Mouse (Mus musculus) limb, embryonic 11.5 days (tissue): Measurements from ENCODE around the gene Fbxl14. TPM values are rescaled to one million over a fixed set of nuclear protein-coding genes. Genes with fewer than 3 reads are reported as not detected.
A peak's percentile ranks its signal among the peaks of the same experiment; 100 is the strongest.

ENCODE experiments used
- ATAC-seq: fragments of 200-750 bp; cut with Nextera tagmentation; 2 replicates; pipeline ENCODE4 v1.8.0; 2017; ENCODE audit warnings: low read depth; ENCODE audit not compliant: insufficient number of reproducible peaks, low FRiP score, low TSS enrichment
- DNase-seq: peaks from one replicate; pipeline ENCODE4 v3.0.0-alpha.2; 2015; ENCODE audit warnings: low spot score
- H3K27ac ChIP-seq: fragments of 300-500 bp; sonication (generic); replicated peaks from 2 replicates; pipeline ENCODE4 v1.5.1; 2014; ENCODE audit warnings: low read depth, mild to moderate bottlenecking, low read length
- H3K27me3 ChIP-seq: fragments of 300-500 bp; sonication (generic); 2 replicates; pipeline ENCODE4 v1.6.1; 2014; ENCODE audit warnings: mild to moderate bottlenecking, low read length, mixed read lengths; ENCODE audit not compliant: control insufficient read depth, insufficient read depth
- H3K36me3 ChIP-seq: fragments of 300-500 bp; sonication (generic); 2 replicates; pipeline ENCODE4 v1.6.1; 2014; ENCODE audit warnings: mild to moderate bottlenecking, low read length, moderate library complexity, mixed read lengths; ENCODE audit not compliant: control insufficient read depth, insufficient read depth
- H3K4me1 ChIP-seq: fragments of 300-500 bp; sonication (generic); 2 replicates; pipeline ENCODE4 v1.6.1; 2014; ENCODE audit warnings: low read length, mixed read lengths; ENCODE audit not compliant: control insufficient read depth, insufficient read depth
- H3K4me2 ChIP-seq: fragments of 300-500 bp; sonication (generic); 2 replicates; pipeline ENCODE4 v1.6.1; 2014; ENCODE audit warnings: low read depth, mild to moderate bottlenecking, moderate library complexity; ENCODE audit not compliant: severe bottlenecking
- H3K4me3 ChIP-seq: fragments of 300-500 bp; sonication (generic); 2 replicates; pipeline ENCODE4 v1.5.1; 2014; ENCODE audit warnings: low read depth, low read length
- H3K9ac ChIP-seq: fragments of 300-500 bp; sonication (generic); 2 replicates; pipeline ENCODE4 v1.6.1; 2014; ENCODE audit warnings: mild to moderate bottlenecking, low read length
- H3K9me3 ChIP-seq: fragments of 300-500 bp; sonication (generic); 2 replicates; pipeline ENCODE4 v1.6.1; 2016; ENCODE audit warnings: low read length; ENCODE audit not compliant: control insufficient read depth
- WGBS: fragments of 180-500 bp; shearing (Covaris S2); extraction: QIAGEN DNeasy Blood & Tissue Kit; methylation state at CpG from one replicate; pipeline ENCODE4 v1.1.7; 2014; 5-methylcytosine and 5-hydroxymethylcytosine counted together
- polyA plus RNA-seq: library from polyadenylated mRNA; unstranded; fragments of >200 nt; fragmentation: Nextera tagmentation; extraction: Ambion mirVana; gene quantifications from 2 replicates; pipeline ENCODE4 v1.2.1, GENCODE M21; 2014

The Fbxl14 gene
- polyA plus RNA-seq, 1 experiment from 2014 or later, result 6.7 TPM

DNA sequence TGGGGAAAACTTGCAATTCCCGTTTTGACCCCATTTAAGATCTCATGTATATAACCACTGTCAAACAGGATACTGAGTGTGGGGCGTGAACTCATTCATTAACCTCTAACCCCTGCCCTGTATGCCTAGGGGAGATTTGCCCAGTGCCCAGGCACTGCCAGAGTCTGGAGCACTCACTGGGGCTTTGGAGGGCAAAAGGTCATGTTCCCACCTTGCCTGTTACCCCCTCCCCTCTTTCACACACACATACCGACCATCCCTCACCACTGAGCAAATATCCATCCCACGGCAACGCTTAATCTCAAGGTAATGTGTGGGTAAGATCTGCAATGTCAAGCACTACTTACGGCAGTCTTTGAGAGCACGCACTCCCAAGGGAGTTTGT, 13.2 kb downstream of the Fbxl14 start:
- DNase-seq (no peak), ATAC-seq (no peak)
- H3K27ac ChIP-seq, result no peak overlapping the region
- no peak overlapping the region for H3K9ac ChIP-seq
- whole genome bisulfite sequencing, result 26% methylated on average over 7 of the region's 7 CpGs
- no peaks in the 10 kb centered on the region for H3K9me3 ChIP-seq
- no peak overlapping the region for H3K4me2 ChIP-seq
- no peaks in the 10 kb centered on the region for H3K27me3 ChIP-seq
- no peak overlapping the region for H3K4me3 ChIP-seq
- no peaks in the 10 kb centered on the region for H3K4me1 ChIP-seq
- H3K36me3 ChIP-seq, result no peaks in the 10 kb centered on the region

DNA sequence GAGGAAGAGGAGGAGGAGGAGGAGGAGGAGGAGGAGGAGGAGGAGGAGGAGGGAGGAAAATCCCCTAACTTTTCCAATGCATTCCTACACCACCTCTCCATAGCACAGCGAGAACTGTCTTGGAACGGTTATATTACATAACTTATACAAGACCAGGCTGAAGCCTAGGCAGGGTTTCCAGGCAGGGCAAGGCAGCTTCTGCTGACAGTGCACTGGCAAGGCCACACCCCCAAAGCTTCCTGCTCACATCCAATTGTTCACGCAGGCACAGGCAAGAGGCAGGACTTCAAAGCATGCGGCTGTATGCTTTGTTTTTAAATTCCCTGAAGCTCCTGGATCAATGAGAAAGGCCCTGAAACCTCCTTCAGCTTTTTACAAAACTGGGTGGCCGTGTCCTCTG, 19.8 kb downstream of the Fbxl14 start:
- H3K4me2 ChIP-seq, result no peak overlapping the region
- DNase-seq (no peak), ATAC-seq (no peak)
- no peak overlapping the region for H3K4me3 ChIP-seq
- no peaks in the 10 kb centered on the region for H3K27me3 ChIP-seq
- H3K27ac ChIP-seq, result no peak overlapping the region
- 24% methylated on average over 5 of the region's 5 CpGs for WGBS
- H3K9ac ChIP-seq, result no peak overlapping the region
- H3K36me3 ChIP-seq, result no peaks in the 10 kb centered on the region
- H3K9me3 ChIP-seq, result no peaks in the 10 kb centered on the region
- H3K4me1 ChIP-seq, result peaks cover 4% of the 10 kb centered on the region; the same call in 1 of the 2 replicates

DNA sequence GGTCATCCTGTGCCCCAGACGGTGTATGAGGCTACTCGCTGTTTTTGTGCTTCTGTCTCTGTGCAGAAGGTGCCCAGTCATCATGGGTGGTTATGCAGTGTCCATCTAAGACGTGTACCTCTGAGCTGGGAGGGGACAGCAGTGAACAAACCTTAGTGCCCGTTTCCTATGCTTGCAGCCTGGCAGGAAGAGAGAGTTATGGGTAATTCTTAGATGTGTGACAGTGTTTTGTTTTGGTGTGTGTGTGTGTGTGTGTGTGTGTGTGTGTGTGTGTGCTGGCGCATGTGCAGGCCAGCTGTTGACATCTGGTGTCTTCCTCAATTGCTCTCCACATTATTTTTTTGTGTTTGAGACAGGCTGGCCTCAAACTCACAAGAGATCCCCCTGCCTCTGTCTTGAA, 20.6 kb downstream of the Fbxl14 start:
- Histone ChIP-seq H3K4me3 (no peak overlapping the region), H3K4me1 (peaks cover 4% of the 10 kb centered on the region; the same call in 1 of the 2 replicates), H3K4me2 (no peak overlapping the region), H3K27me3 (no peaks in the 10 kb centered on the region), H3K9ac (no peak overlapping the region), H3K27ac (no peak overlapping the region), H3K36me3 (no peaks in the 10 kb centered on the region), H3K9me3 (no peaks in the 10 kb centered on the region)
- DNase-seq (no peak), ATAC-seq (no peak)
- WGBS, result 60% methylated on average over 5 of the region's 5 CpGs

DNA sequence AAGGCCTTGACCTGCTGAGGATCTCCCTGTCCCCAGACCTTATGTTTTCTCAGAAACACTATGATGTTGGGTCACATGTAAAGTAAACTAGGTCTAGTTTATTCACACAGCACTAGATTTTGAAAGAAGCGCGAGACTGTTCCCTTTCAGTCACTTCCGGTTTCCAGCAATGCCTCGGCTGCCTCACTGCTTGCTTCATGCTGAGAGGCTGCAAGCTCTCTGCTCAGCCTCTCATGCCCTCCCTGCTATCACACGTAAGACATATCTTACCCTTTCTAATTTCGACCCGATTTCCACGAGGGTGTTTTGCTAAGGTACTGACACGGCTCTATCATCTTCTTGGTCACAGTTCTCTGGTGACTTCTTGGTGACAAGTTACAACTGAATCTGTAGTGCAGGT, 22.6 kb downstream of the Fbxl14 start:
- 0 out of 2 replicates have a peak overlapping the region, but pooled peaks have one; percentile 21 for H3K27ac ChIP-seq
- ATAC-seq (no peak), DNase-seq (no peak)
- H3K9me3 ChIP-seq, result no peaks in the 10 kb centered on the region
- no peaks in the 10 kb centered on the region for H3K27me3 ChIP-seq
- H3K36me3 ChIP-seq, result no peaks in the 10 kb centered on the region
- H3K4me2 ChIP-seq, result no peak overlapping the region
- peaks cover 4% of the 10 kb centered on the region; the same call in 1 of the 2 replicates for H3K4me1 ChIP-seq
- no peak overlapping the region for H3K9ac ChIP-seq
- whole genome bisulfite sequencing, result 75% methylated on average over 9 of the region's 9 CpGs
- no peak overlapping the region for H3K4me3 ChIP-seq

DNA sequence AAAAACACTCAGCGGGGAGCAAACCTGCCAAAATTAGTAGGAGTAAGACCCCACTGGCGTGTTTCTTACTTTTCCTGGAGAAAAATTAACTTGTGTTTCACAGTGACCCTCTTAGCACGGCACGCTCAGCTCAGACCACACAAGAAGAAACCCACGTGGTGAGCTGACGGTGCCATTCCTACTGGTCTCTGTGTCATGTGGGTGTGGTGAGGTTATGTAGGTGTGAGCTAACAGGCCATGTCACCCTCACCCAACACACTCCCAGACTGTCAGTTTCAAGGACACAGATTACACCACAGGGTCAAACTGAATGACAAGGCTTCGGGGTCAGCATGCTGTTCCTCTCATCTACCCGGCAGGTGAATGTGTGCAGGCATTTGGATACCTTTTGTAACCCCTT, 25.3 kb downstream of the Fbxl14 start:
- Histone ChIP-seq H3K9me3 (no peaks in the 10 kb centered on the region), H3K27ac (no peak overlapping the region), H3K4me2 (no peak overlapping the region), H3K9ac (no peak overlapping the region), H3K27me3 (no peaks in the 10 kb centered on the region), H3K4me1 (peaks cover 3% of the 10 kb centered on the region; the same call in 1 of the 2 replicates), H3K36me3 (no peaks in the 10 kb centered on the region), H3K4me3 (no peak overlapping the region)
- ATAC-seq, result no peak
- DNase-seq, result no peak
- 95% methylated on average over 8 of the region's 8 CpGs for WGBS

DNA sequence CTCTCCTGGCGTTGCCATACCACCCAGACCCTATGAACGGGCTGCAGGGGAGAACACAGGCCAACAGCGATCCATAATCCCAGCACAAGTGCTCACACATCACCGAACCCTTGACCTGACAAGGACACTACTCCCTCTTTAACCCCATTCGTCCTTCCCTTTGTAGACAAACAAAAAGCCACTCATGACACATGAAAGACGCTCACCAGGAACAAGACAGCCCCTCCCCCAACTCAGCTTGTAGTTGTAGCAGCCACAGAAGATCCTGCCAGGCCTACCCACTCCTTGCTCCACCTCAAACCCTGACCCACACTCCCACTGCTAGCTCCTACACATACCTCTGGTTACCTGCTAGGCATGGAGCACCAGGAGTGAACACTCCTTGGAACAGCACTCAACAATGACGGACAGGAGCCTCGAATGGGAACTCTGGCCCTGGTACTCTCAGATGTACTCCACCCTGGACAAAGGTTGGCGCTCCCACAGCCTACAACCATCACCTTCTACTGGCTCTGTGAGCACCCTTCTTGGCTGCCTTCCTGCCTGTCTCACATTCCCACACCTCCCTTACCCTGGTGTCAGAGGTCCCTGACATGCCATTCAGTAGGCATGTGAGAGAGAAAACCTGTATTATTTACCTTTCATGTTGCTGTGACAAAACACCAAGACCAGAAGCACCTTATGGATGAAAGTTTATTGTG, 26.2 kb downstream of the Fbxl14 start:
- H3K27me3 ChIP-seq, result no peaks in the 10 kb centered on the region
- ATAC-seq (no peak), DNase-seq (no peak)
- 89% methylated on average over 9 of the region's 9 CpGs for WGBS
- no peak overlapping the region for H3K9ac ChIP-seq
- no peaks in the 10 kb centered on the region for H3K9me3 ChIP-seq
- no peaks in the 10 kb centered on the region for H3K4me1 ChIP-seq
- no peak overlapping the region for H3K4me2 ChIP-seq
- H3K4me3 ChIP-seq, result no peak overlapping the region
- H3K27ac ChIP-seq, result no peak overlapping the region
- no peaks in the 10 kb centered on the region for H3K36me3 ChIP-seq

DNA sequence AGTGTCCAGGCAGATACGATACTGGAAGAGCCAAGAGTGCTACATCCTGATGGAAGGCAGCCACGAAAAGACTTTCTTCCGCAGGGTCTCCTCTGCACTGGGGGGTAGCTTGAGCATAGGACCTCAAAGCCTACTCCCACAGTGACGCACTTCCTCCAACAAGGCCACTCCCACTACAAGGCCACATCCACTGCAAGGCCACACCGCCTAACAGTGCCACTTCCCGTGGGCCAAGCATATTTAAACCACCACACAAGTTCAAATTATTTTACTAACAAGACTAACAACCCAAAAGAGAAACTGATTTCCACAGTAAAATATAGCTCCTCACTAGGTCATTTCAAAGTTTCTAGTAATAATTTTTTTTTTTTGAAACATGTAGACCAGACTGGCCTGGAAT, 28.8 kb downstream of the Fbxl14 start:
- ATAC-seq (no peak), DNase-seq (no peak)
- no peaks in the 10 kb centered on the region for H3K36me3 ChIP-seq
- no peak overlapping the region for H3K4me2 ChIP-seq
- H3K9me3 ChIP-seq, result no peaks in the 10 kb centered on the region
- no peak overlapping the region for H3K4me3 ChIP-seq
- no peaks in the 10 kb centered on the region for H3K27me3 ChIP-seq
- no peak overlapping the region for H3K27ac ChIP-seq
- no peak overlapping the region for H3K9ac ChIP-seq
- WGBS, result 94% methylated on average over 6 of the region's 6 CpGs
- H3K4me1 ChIP-seq, result no peaks in the 10 kb centered on the region

DNA sequence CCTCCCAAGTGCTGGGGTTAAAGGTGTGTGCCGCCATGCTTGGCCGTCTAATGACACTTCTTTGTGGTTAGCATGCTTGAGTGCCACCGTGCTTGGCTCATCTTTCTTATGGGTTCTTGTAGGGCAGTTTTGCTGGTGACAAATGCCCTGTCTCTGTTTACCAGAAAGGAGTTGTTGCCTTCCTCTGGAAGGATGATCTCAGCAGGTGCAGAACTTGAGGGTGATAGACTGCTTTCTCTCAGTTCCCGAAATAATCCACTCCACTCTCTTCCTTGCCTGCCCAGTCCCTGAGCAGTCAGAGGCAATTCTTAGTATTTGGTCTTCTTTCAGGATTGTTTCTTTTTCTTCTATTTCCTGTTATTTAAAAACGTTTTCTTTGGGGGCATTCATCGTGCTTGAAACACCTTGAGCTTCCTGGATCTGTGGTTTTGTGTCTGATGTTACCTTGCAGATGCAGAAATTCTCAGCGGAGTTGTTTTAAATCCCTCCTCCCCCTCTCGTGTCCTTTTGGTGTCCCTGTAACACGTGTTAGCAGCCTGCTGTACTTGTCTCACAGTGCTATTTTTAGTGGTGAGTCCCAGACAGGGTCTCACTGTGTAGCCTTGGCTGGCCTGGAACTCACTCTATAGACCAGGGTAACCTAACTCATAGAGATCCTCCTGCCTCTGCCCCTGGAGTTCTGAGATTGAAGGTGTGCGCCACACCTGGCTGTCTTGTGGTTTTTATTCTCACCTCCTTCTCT, 29.3 kb downstream of the Fbxl14 start:
- DNase-seq (no peak), ATAC-seq (no peak)
- WGBS, result 85% methylated on average over 10 of the region's 10 CpGs
- Histone ChIP-seq H3K27me3 (no peaks in the 10 kb centered on the region), H3K9ac (no peak overlapping the region), H3K4me1 (no peaks in the 10 kb centered on the region), H3K4me3 (no peak overlapping the region), H3K4me2 (no peak overlapping the region), H3K27ac (no peak overlapping the region), H3K9me3 (no peaks in the 10 kb centered on the region), H3K36me3 (no peaks in the 10 kb centered on the region)
